Mouse (Mus musculus) adrenal gland, postnatal 0 days (tissue): ENCODE data around the gene Rnf26. TPM values are rescaled to one million over a fixed set of nuclear protein-coding genes. Genes with fewer than 3 reads are reported as not detected.

ENCODE experiments used
- polyA plus RNA-seq: library from polyadenylated mRNA; unstranded; fragments of >200 nt; fragmentation: Nextera tagmentation; extraction: Ambion mirVana; gene quantifications from 2 replicates; pipeline ENCODE4 v1.2.1, GENCODE M21; 2015

Rnf26 gene
- 22.4 and 35.7 TPM in 2 replicates for polyA plus RNA-seq

GRCm38 (mm10) chr9:44113105-44113789 is at the start of gene Rnf26, which contains the start of gene Gm49380:
TSS of gene Rnf26 (minus strand) at chr9:44113517.
TSS of gene Gm49380 (minus strand) at chr9:44113500.

GRCm38 (mm10) chr9:44134101-44134850 is 21.0 kb upstream of the Rnf26 start, which contains the start of gene Mcam:
TSS of gene Mcam (plus strand) at chr9:44134469.

GRCm38 (mm10) chr9:44107110-44107509 is 6.2 kb downstream of the Rnf26 start, which contains the start of gene C1qtnf5:
TSS of gene C1qtnf5 (plus strand) at chr9:44107245.

GRCm38 (mm10) chr9:44101490-44101889 is 11.8 kb downstream of the Rnf26 start, which contains the start of gene Mfrp:
TSS of gene Mfrp (plus strand) at chr9:44101729.

GRCm38 (mm10) chr9:44066785-44067225 is 46.5 kb downstream of the Rnf26 start, which contains the start of gene Usp2:
TSS of gene Usp2 (plus strand) at chr9:44067021.

Other genes with a start within 250 kb of the Rnf26 start
- gene Thy1, start 70.1 kb downstream of the Rnf26 start, polyA plus RNA-seq = 10.9 and 19.0 TPM in 2 replicates
- gene Usp2, start 46.5 kb downstream of the Rnf26 start, polyA plus RNA-seq = 10.1 and 14.3 TPM in 2 replicates
- gene Mfrp, start 11.8 kb downstream of the Rnf26 start, polyA plus RNA-seq = 0.03 and 0.11 TPM in 2 replicates
- 12.8 and 16.9 TPM in 2 replicates for gene C1qtnf5, start 6.3 kb downstream of the Rnf26 start, polyA plus RNA-seq
- gene Gm49380, start within 50 bp of the Rnf26 start, polyA plus RNA-seq = 0.16 and 0.28 TPM in 2 replicates
- gene Mcam, start 21.0 kb upstream of the Rnf26 start, polyA plus RNA-seq = 27.4 and 36.3 TPM in 2 replicates
- 5.7 and 7.4 TPM in 2 replicates for gene Cbl, start 120.5 kb upstream of the Rnf26 start, polyA plus RNA-seq
- 2.3 and 4.2 TPM in 2 replicates for gene Ccdc153, start 127.2 kb upstream of the Rnf26 start, polyA plus RNA-seq
- gene Pdzd3, start 138.0 kb upstream of the Rnf26 start, polyA plus RNA-seq = 0.32 and 0.58 TPM in 2 replicates
- 14.2 and 22.7 TPM in 2 replicates for gene Nlrx1, start 155.1 kb upstream of the Rnf26 start, polyA plus RNA-seq
- gene Abcg4, start 175.1 kb upstream of the Rnf26 start, polyA plus RNA-seq = 8.9 and 12.6 TPM in 2 replicates
- 9.4 and 11.5 TPM in 2 replicates for gene Hinfp, start 192.2 kb upstream of the Rnf26 start, polyA plus RNA-seq
- 10.9 and 11.3 TPM in 2 replicates for gene C2cd2l, start 206.8 kb upstream of the Rnf26 start, polyA plus RNA-seq
- gene Dpagt1, start 212.5 kb upstream of the Rnf26 start, polyA plus RNA-seq = 27.4 and 35.8 TPM in 2 replicates
- gene H2afx, start 221.2 kb upstream of the Rnf26 start, polyA plus RNA-seq = 99.2 and 108 TPM in 2 replicates
- 110 and 170 TPM in 2 replicates for gene Hmbs, start 230.7 kb upstream of the Rnf26 start, polyA plus RNA-seq
- gene Vps11, start 248.2 kb upstream of the Rnf26 start, polyA plus RNA-seq = 27.1 and 43.2 TPM in 2 replicates